Mouse (Mus musculus) cerebellum, adult 9-11 months (tissue): ENCODE data around the gene Med18.

Source experiments
- DNase-seq: peaks from one replicate; pipeline ENCODE4 v3.0.0; 2022

Med18 gene

GRCm38 (mm10) chr4:132463430-132464254 lies at the start of gene Med18:
Gene Med18, minus strand, starts transcription at chr4:132463921.
- peak; percentile 93 for DNase-seq

GRCm38 (mm10) chr4:132512080-132512479 lies 48.4 kb upstream of the Med18 start:
- DNase-seq, result no peak

GRCm38 (mm10) chr4:132510352-132510798 lies 46.7 kb upstream of the Med18 start, which contains the start of gene Sesn2:
Gene Sesn2, minus strand, starts transcription at chr4:132510501.
- peak; percentile 97 for DNase-seq

- DNase-seq, result peak; percentile 71
Measured at GRCm38 (mm10) chr4:132509621-132510296, 46.0 kb upstream of the Med18 start.

- no peak for DNase-seq
Measured at GRCm38 (mm10) chr4:132507210-132507609, 43.5 kb upstream of the Med18 start.

- DNase-seq, result no peak
Measured at GRCm38 (mm10) chr4:132506250-132506649, 42.5 kb upstream of the Med18 start.

- no peak for DNase-seq
Measured at GRCm38 (mm10) chr4:132505800-132506199, 42.1 kb upstream of the Med18 start.

- no peak for DNase-seq
Measured at GRCm38 (mm10) chr4:132505034-132505738, 41.5 kb upstream of the Med18 start.

- no peak for DNase-seq
Measured at GRCm38 (mm10) chr4:132503344-132503743, 39.6 kb upstream of the Med18 start.

- DNase-seq, result no peak
Measured at GRCm38 (mm10) chr4:132501639-132502038, 37.9 kb upstream of the Med18 start.

GRCm38 (mm10) chr4:132494271-132494918 lies 30.7 kb upstream of the Med18 start:
- DNase-seq, result no peak

- peak; percentile 54 for DNase-seq
Measured at GRCm38 (mm10) chr4:132492178-132493060, 28.7 kb upstream of the Med18 start.

- DNase-seq, result no peak
Measured at GRCm38 (mm10) chr4:132491748-132492147, 28.0 kb upstream of the Med18 start.

- no peak for DNase-seq
Measured at GRCm38 (mm10) chr4:132491057-132491456, 27.3 kb upstream of the Med18 start.

GRCm38 (mm10) chr4:132490273-132491010 lies 26.7 kb upstream of the Med18 start:
- no peak for DNase-seq

- DNase-seq, result no peak
Measured at GRCm38 (mm10) chr4:132488976-132489375, 25.3 kb upstream of the Med18 start.

- DNase-seq, result no peak
Measured at GRCm38 (mm10) chr4:132488521-132488920, 24.8 kb upstream of the Med18 start.

GRCm38 (mm10) chr4:132484820-132485219 lies 21.1 kb upstream of the Med18 start:
- DNase-seq, result no peak

GRCm38 (mm10) chr4:132484231-132484630 lies 20.5 kb upstream of the Med18 start:
- DNase-seq, result no peak

- DNase-seq, result no peak
Measured at GRCm38 (mm10) chr4:132482956-132483608, 19.4 kb upstream of the Med18 start.
